Mouse (Mus musculus): Measurements from ENCODE around the gene Atp2b1. TPM values are rescaled to one million over a fixed set of nuclear protein-coding genes. Genes with fewer than 3 reads are reported as not detected.
A peak's percentile ranks its signal among the peaks of the same experiment; 100 is the strongest.

Atp2b1 gene
- total RNA-seq, 1 experiment = 66.8 TPM

DNA sequence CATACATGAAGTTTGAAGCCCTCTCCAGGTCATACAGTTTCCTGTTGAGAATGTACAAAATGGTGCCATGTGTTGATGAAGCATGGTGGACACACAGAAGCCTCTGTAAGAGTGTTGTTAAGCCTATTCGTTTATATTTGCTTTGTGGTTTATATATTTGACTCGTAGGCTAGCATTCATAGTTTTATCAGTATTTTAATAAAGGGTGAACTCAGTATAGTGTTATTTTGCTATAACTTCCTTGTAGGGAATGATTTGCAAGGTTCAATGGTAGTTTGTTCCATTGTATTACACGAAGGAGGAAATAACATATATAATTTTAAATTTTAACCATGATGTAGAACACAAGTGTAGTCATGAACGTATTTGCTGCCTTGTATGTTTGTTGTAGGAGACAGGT, 25.9 kb downstream of the Atp2b1 start:
- DNase-seq (ENCODE audit: low read depth, low spot score) = no peak
- H3K9ac ChIP-seq (ENCODE audit: insufficient read depth, low read depth, low read length, poor library complexity, severe bottlenecking) = no peak overlapping the region
- H3K4me1 ChIP-seq (ENCODE audit: control insufficient read depth in 2 of 2, insufficient read depth in 2 of 2, low read length in 2 of 2, poor library complexity in 1 of 2) = no peaks in the 10 kb centered on the region
- in situ Hi-C loops (cut with MboI; ENCODE audit: low sequenced_read_pairs in 2 of 2, unreplicated experiment in 2 of 2) = no loop called here
- H3K9me3 ChIP-seq (ENCODE audit: control insufficient read depth, insufficient read depth, low read depth, low read length) = no peaks in the 10 kb centered on the region
- H3K27ac ChIP-seq (ENCODE audit: insufficient read depth, low read depth, low read length, poor library complexity, severe bottlenecking) = no peak overlapping the region
- H3K36me3 ChIP-seq (ENCODE audit: control insufficient read depth, insufficient read depth, low read length, poor library complexity, severe bottlenecking) = no peaks in the 10 kb centered on the region
- no peak overlapping the region for H3K4me3 ChIP-seq (ENCODE audit: insufficient read depth in 1 of 2, low read depth in 1 of 2, low read length in 2 of 2, poor library complexity in 1 of 2, severe bottlenecking in 1 of 2)
- TF ChIP-seq MAFK (IDR thresholded peaks at IDR 0.05; ENCODE audit: insufficient read depth, low read depth, low read length) (no peak), ZC3H11A (IDR thresholded peaks at IDR 0.05; ENCODE audit: borderline replicate concordance, low read depth, low read length) (no peak), CHD2 (IDR thresholded peaks at IDR 0.05; ENCODE audit: low read depth, low read length) (no peak), HCFC1 (IDR thresholded peaks at IDR 0.05; ENCODE audit: borderline replicate concordance, insufficient read depth, low read length) (no peak), ZNF384 (IDR thresholded peaks at IDR 0.05; ENCODE audit: low read depth, low read length) (no peak)

DNA sequence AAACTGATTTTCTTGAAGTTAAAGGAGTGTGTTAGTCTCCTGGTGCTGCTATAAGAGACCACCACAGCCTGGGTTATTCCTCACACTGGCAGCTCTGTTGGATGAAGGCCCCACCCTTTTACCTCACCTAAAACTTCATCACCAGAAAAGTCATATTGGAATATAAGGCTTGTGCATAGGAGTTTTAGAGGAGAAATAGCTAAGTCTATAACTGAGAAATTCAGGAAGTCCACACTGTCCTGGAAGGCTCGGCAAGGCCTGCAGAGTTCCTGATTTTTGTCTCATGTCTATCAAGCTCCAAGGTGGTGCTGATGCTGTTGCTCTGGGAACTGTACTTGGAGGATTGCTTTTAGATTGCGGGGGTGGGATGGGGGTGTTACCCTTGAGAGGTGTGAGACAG, 26.6 kb downstream of the Atp2b1 start:
- Histone ChIP-seq H3K4me3 (ENCODE audit: insufficient read depth in 1 of 2, low read depth in 1 of 2, low read length in 2 of 2, poor library complexity in 1 of 2, severe bottlenecking in 1 of 2) (no peak overlapping the region), H3K9ac (ENCODE audit: insufficient read depth, low read depth, low read length, poor library complexity, severe bottlenecking) (no peak overlapping the region), H3K4me1 (ENCODE audit: control insufficient read depth in 2 of 2, insufficient read depth in 2 of 2, low read length in 2 of 2, poor library complexity in 1 of 2) (no peaks in the 10 kb centered on the region), H3K36me3 (ENCODE audit: control insufficient read depth, insufficient read depth, low read length, poor library complexity, severe bottlenecking) (no peaks in the 10 kb centered on the region), H3K9me3 (ENCODE audit: control insufficient read depth, insufficient read depth, low read depth, low read length) (no peaks in the 10 kb centered on the region), H3K27ac (ENCODE audit: insufficient read depth, low read depth, low read length, poor library complexity, severe bottlenecking) (no peak overlapping the region)
- no peak for DNase-seq (ENCODE audit: low read depth, low spot score)
- in situ Hi-C loops (cut with MboI; ENCODE audit: low sequenced_read_pairs in 2 of 2, unreplicated experiment in 2 of 2) = no loop called here
- TF ChIP-seq ZNF384 (IDR thresholded peaks at IDR 0.05; ENCODE audit: low read depth, low read length) = no peak
- no peak for TF ChIP-seq CHD2 (IDR thresholded peaks at IDR 0.05; ENCODE audit: low read depth, low read length)
- no peak for TF ChIP-seq MAFK (IDR thresholded peaks at IDR 0.05; ENCODE audit: insufficient read depth, low read depth, low read length)
- TF ChIP-seq HCFC1 (IDR thresholded peaks at IDR 0.05; ENCODE audit: borderline replicate concordance, insufficient read depth, low read length) = no peak
- no peak for TF ChIP-seq ZC3H11A (IDR thresholded peaks at IDR 0.05; ENCODE audit: borderline replicate concordance, low read depth, low read length)

DNA sequence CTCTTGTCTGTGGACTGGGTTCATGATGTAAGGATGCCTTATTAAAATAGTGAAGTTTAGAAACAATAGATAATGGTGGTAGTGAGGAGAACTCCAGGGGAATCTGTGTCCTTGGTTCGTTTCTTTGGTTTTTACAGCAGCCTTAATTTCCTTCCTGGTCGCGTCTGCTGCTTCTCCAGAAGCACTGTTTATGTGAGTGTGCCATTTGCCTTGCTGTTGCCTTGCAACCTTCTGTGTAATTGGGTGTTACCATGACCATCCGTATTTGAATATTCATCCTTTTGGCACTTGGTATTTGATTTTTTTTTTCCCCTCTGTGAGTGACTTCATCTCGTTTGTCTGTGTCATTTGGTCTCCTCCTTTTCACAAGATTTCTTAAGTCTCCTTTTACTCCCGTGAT, 27.8 kb downstream of the Atp2b1 start:
- no peak for DNase-seq (ENCODE audit: low read depth, low spot score)
- Histone ChIP-seq H3K36me3 (ENCODE audit: control insufficient read depth, insufficient read depth, low read length, poor library complexity, severe bottlenecking) (no peaks in the 10 kb centered on the region), H3K9ac (ENCODE audit: insufficient read depth, low read depth, low read length, poor library complexity, severe bottlenecking) (no peak overlapping the region), H3K4me1 (ENCODE audit: control insufficient read depth in 2 of 2, insufficient read depth in 2 of 2, low read length in 2 of 2, poor library complexity in 1 of 2) (no peaks in the 10 kb centered on the region), H3K4me3 (ENCODE audit: insufficient read depth in 1 of 2, low read depth in 1 of 2, low read length in 2 of 2, poor library complexity in 1 of 2, severe bottlenecking in 1 of 2) (no peak overlapping the region), H3K9me3 (ENCODE audit: control insufficient read depth, insufficient read depth, low read depth, low read length) (no peaks in the 10 kb centered on the region), H3K27ac (ENCODE audit: insufficient read depth, low read depth, low read length, poor library complexity, severe bottlenecking) (no peak overlapping the region)
- TF ChIP-seq ZC3H11A (IDR thresholded peaks at IDR 0.05; ENCODE audit: borderline replicate concordance, low read depth, low read length) = no peak
- no peak for TF ChIP-seq ZNF384 (IDR thresholded peaks at IDR 0.05; ENCODE audit: low read depth, low read length)
- TF ChIP-seq HCFC1 (IDR thresholded peaks at IDR 0.05; ENCODE audit: borderline replicate concordance, insufficient read depth, low read length) = no peak
- TF ChIP-seq CHD2 (IDR thresholded peaks at IDR 0.05; ENCODE audit: low read depth, low read length) = no peak
- TF ChIP-seq MAFK (IDR thresholded peaks at IDR 0.05; ENCODE audit: insufficient read depth, low read depth, low read length) = no peak
- in situ Hi-C loops (cut with MboI; ENCODE audit: low sequenced_read_pairs in 2 of 2, unreplicated experiment in 2 of 2) = no loop called here

DNA sequence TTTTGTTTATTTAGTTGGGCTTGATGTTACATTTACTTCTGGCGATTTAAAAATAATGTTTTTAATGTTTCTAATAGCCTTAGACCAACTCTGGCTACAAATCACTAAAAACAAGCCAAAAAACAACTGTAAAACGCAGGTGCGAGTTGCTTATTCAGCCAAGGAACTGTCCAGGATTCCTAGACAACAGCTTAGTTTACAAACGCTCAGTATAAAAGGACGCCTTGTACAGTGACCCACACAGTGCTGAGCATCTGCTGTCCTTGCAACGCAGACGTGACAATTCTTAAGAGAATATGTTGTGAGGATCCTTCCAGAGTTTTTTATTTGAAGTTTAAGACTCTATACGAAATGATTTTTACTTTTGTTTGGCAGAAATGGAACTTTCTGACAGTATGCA, 28.8 kb downstream of the Atp2b1 start:
- no peaks in the 10 kb centered on the region for H3K36me3 ChIP-seq (ENCODE audit: control insufficient read depth, insufficient read depth, low read length, poor library complexity, severe bottlenecking)
- H3K9me3 ChIP-seq (ENCODE audit: control insufficient read depth, insufficient read depth, low read depth, low read length) = no peaks in the 10 kb centered on the region
- H3K4me1 ChIP-seq (ENCODE audit: control insufficient read depth in 2 of 2, insufficient read depth in 2 of 2, low read length in 2 of 2, poor library complexity in 1 of 2) = no peaks in the 10 kb centered on the region
- no peak for TF ChIP-seq ZNF384 (IDR thresholded peaks at IDR 0.05; ENCODE audit: low read depth, low read length)
- no peak for TF ChIP-seq MAFK (IDR thresholded peaks at IDR 0.05; ENCODE audit: insufficient read depth, low read depth, low read length)
- no peak for TF ChIP-seq ZC3H11A (IDR thresholded peaks at IDR 0.05; ENCODE audit: borderline replicate concordance, low read depth, low read length)
- no peak for TF ChIP-seq CHD2 (IDR thresholded peaks at IDR 0.05; ENCODE audit: low read depth, low read length)
- TF ChIP-seq HCFC1 (IDR thresholded peaks at IDR 0.05; ENCODE audit: borderline replicate concordance, insufficient read depth, low read length) = no peak
- DNase-seq (ENCODE audit: low read depth, low spot score) = no peak
- H3K4me3 ChIP-seq (ENCODE audit: insufficient read depth in 1 of 2, low read depth in 1 of 2, low read length in 2 of 2, poor library complexity in 1 of 2, severe bottlenecking in 1 of 2) = no peak overlapping the region
- H3K9ac ChIP-seq (ENCODE audit: insufficient read depth, low read depth, low read length, poor library complexity, severe bottlenecking) = no peak overlapping the region
- in situ Hi-C loops (cut with MboI; ENCODE audit: low sequenced_read_pairs in 2 of 2, unreplicated experiment in 2 of 2) = no loop called here
- no peak overlapping the region for H3K27ac ChIP-seq (ENCODE audit: insufficient read depth, low read depth, low read length, poor library complexity, severe bottlenecking)

DNA sequence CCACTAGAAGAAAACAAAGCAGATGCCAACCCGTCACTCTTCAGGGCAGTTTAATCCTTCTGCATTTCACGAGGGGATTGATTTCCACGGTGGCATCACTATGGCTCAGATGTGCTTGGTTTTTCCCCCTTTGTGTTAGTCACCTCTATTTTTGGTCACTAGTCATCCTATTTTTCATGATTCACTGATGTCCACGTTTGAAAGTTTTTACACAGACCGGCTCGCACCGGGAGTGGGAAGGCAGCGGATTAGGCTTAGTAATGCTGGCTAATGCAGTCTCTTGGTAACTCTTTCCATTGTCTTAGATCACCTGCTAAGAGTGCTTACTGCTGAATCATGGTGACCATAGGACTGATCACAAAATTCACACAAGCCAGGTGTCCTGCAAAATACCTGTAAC, 29.7 kb downstream of the Atp2b1 start:
- DNase-seq (ENCODE audit: low read depth, low spot score) = no peak
- Histone ChIP-seq H3K9me3 (ENCODE audit: control insufficient read depth, insufficient read depth, low read depth, low read length) (no peaks in the 10 kb centered on the region), H3K27ac (ENCODE audit: insufficient read depth, low read depth, low read length, poor library complexity, severe bottlenecking) (no peak overlapping the region), H3K36me3 (ENCODE audit: control insufficient read depth, insufficient read depth, low read length, poor library complexity, severe bottlenecking) (no peaks in the 10 kb centered on the region), H3K4me1 (ENCODE audit: control insufficient read depth in 2 of 2, insufficient read depth in 2 of 2, low read length in 2 of 2, poor library complexity in 1 of 2) (no peaks in the 10 kb centered on the region), H3K4me3 (ENCODE audit: insufficient read depth in 1 of 2, low read depth in 1 of 2, low read length in 2 of 2, poor library complexity in 1 of 2, severe bottlenecking in 1 of 2) (no peak overlapping the region), H3K9ac (ENCODE audit: insufficient read depth, low read depth, low read length, poor library complexity, severe bottlenecking) (no peak overlapping the region)
- in situ Hi-C loops (cut with MboI; ENCODE audit: low sequenced_read_pairs in 2 of 2, unreplicated experiment in 2 of 2) = no loop called here
- TF ChIP-seq ZNF384 (IDR thresholded peaks at IDR 0.05; ENCODE audit: low read depth, low read length) = no peak
- TF ChIP-seq MAFK (IDR thresholded peaks at IDR 0.05; ENCODE audit: insufficient read depth, low read depth, low read length) = peak; percentile 51; the same call in 1 of the 2 replicates

All from ES-E14 (cell line).